Mouse (Mus musculus) forebrain, postnatal 0 days (tissue): ENCODE data around the gene Ywhae. TPM values are rescaled to one million over a fixed set of nuclear protein-coding genes. Genes with fewer than 3 reads are reported as not detected.
"Not testable (repeated sequence)": the region's sequence is repeated elsewhere in the genome, so short reads cannot be mapped to it uniquely, and the experiment has no call there.

Experiments used
- ATAC-seq: fragments of 200-750 bp; cut with Nextera tagmentation; 2 replicates; pipeline ENCODE4 v1.8.0; 2017; ENCODE audit warnings: mild to moderate bottlenecking, moderate library complexity
- DNase-seq: peaks from one replicate; pipeline ENCODE4 v3.0.0-alpha.2; 2015
- H3K27ac ChIP-seq: fragments of 300-500 bp; sonication (generic); 2 replicates; pipeline ENCODE4 v1.5.1; 2014; ENCODE audit warnings: low read depth, mild to moderate bottlenecking, antibody characterized with exemption, low read length, moderate library complexity, mixed read lengths
- H3K27me3 ChIP-seq: fragments of 300-500 bp; sonication (generic); 2 replicates; pipeline ENCODE4 v1.6.1; 2014; ENCODE audit warnings: mild to moderate bottlenecking, low read length, mixed read lengths; ENCODE audit not compliant: insufficient read depth
- H3K36me3 ChIP-seq: fragments of 300-500 bp; sonication (generic); 2 replicates; pipeline ENCODE4 v1.6.1; 2014; ENCODE audit warnings: mild to moderate bottlenecking, moderate library complexity; ENCODE audit not compliant: insufficient read depth
- H3K4me1 ChIP-seq: fragments of 300-500 bp; sonication (generic); 2 replicates; pipeline ENCODE4 v1.6.1; 2014; ENCODE audit warnings: antibody characterized with exemption; ENCODE audit not compliant: insufficient read depth
- H3K4me2 ChIP-seq: fragments of 300-500 bp; sonication (generic); 2 replicates; pipeline ENCODE4 v1.6.1; 2014; ENCODE audit warnings: low read depth, mild to moderate bottlenecking, moderate library complexity
- H3K4me3 ChIP-seq: fragments of 300-500 bp; sonication (generic); 2 replicates; pipeline ENCODE4 v1.5.1; 2014; ENCODE audit warnings: low read depth, low read length, mixed read lengths
- H3K9ac ChIP-seq: fragments of 300-500 bp; sonication (generic); 2 replicates; pipeline ENCODE4 v1.6.1; 2014; ENCODE audit warnings: mild to moderate bottlenecking
- H3K9me3 ChIP-seq: fragments of 300-500 bp; sonication (generic); 2 replicates; pipeline ENCODE4 v1.6.1; 2016; ENCODE audit warnings: low read length
- CTCF ChIP-seq: sonication (generic); IDR thresholded peaks from 2 replicates; pipeline ENCODE4 v1.5.1; 2016; ENCODE audit warnings: antibody characterized with exemption, control low read depth, low read depth
- WGBS: fragments of 180-500 bp; shearing (Covaris S2); extraction: QIAGEN DNeasy Blood & Tissue Kit; methylation state at CpG from one replicate; pipeline ENCODE4 v1.1.7; 2014; 5-methylcytosine and 5-hydroxymethylcytosine counted together
- polyA plus RNA-seq: library from polyadenylated mRNA; unstranded; fragments of >200 nt; fragmentation: Nextera tagmentation; extraction: Ambion mirVana; gene quantifications from 2 replicates; pipeline ENCODE4 v1.2.1, GENCODE M21; 2015
- total RNA-seq: library from RNA; depleted of rRNA; stranded (reverse); fragments of >200 nt; gene quantifications from 2 replicates; pipeline ENCODE4 v1.2.3, GENCODE M21; 2014

Ywhae gene
- total and polyA plus RNA-seq, 2 experiments from 2014 or later, result 309 to 1,700 TPM

DNA sequence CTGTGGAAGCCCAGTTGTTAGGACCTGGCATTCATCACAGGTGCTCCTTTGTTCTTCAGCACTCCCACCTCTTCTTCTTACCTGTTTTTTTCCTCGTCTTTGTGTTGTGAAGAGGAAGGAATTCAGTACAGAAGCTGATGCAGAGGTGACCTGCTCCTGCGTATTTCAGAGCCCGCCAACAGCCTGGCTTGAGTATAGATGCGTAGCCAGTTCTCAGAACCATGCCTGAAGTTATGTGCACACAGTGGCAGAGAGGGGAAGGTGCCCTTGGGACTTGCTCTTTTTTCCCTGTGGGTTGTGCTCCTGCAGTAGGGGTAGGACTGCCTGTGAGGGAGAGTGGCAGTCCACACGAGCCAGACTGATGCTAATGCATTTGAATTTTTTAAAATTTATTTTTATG, 39.1 kb upstream of the Ywhae start:
- H3K36me3 ChIP-seq, result peaks cover 32% of the 10 kb centered on the region
- no peak overlapping the region for H3K4me3 ChIP-seq
- no peak overlapping the region for H3K27ac ChIP-seq
- H3K9ac ChIP-seq, result no peak overlapping the region
- no peaks in the 10 kb centered on the region for H3K27me3 ChIP-seq
- no peaks in the 10 kb centered on the region for H3K9me3 ChIP-seq
- no peak for DNase-seq
- no peak for TF ChIP-seq CTCF
- H3K4me2 ChIP-seq, result no peak overlapping the region
- ATAC-seq, result no peak
- WGBS, result 96% methylated on average over 5 of the region's 5 CpGs
- no peaks in the 10 kb centered on the region for H3K4me1 ChIP-seq

- not testable (repeated sequence) for H3K27ac ChIP-seq, H3K4me1 ChIP-seq, H3K4me3 ChIP-seq, H3K4me2 ChIP-seq, ATAC-seq, H3K27me3 ChIP-seq, H3K9me3 ChIP-seq, H3K9ac ChIP-seq, DNase-seq
- 94% methylated on average over 3 of the region's 3 CpGs for WGBS
- peaks cover 49% of the 10 kb centered on the region for H3K36me3 ChIP-seq
Observed at GRCm38 (mm10) chr11:75697464-75697863, 35.2 kb upstream of the Ywhae start.

- no peak for ATAC-seq
- peaks cover 53% of the 10 kb centered on the region for H3K36me3 ChIP-seq
- WGBS, result 94% methylated on average over 5 of the region's 5 CpGs
Observed at GRCm38 (mm10) chr11:75700557-75700956, 32.1 kb upstream of the Ywhae start.

DNA sequence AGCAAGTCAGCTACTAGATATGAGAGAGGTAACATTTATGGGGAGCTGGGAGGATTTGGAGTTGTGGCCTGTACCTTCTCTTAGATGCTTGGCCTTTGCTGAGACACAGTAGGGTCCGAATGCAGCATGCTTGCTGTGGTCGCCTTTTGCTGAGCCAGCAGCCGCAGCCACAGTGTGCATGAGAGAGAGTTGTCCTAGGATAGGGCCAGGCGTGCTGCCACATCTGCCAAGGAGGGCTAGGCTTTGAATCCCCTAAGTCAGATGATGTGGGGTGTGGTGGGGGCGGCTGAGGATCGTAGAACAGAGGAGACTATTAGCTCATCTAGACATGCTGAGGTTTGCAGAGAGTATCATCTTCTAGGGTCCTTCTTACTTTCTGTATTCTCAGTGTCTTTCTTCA, 29.9 kb upstream of the Ywhae start:
- H3K9ac ChIP-seq, result no peak overlapping the region
- no peaks in the 10 kb centered on the region for H3K4me1 ChIP-seq
- ATAC-seq (no peak), DNase-seq (no peak)
- peaks cover 56% of the 10 kb centered on the region for H3K36me3 ChIP-seq
- H3K27me3 ChIP-seq, result no peaks in the 10 kb centered on the region
- no peak overlapping the region for H3K27ac ChIP-seq
- TF ChIP-seq CTCF, result no peak
- H3K9me3 ChIP-seq, result no peaks in the 10 kb centered on the region
- WGBS, result 96% methylated on average over 6 of the region's 6 CpGs
- H3K4me3 ChIP-seq, result no peak overlapping the region
- no peak overlapping the region for H3K4me2 ChIP-seq

More at GRCm38 (mm10) chr11:75700557-75700956, 32.1 kb upstream of the Ywhae start:
- no peak overlapping the region for H3K27ac ChIP-seq
- no peaks in the 10 kb centered on the region for H3K9me3 ChIP-seq
- peak; percentile 15; the same call in 1 of the 2 replicates for TF ChIP-seq CTCF
- no peak overlapping the region for H3K4me2 ChIP-seq
- no peak for DNase-seq
- no peaks in the 10 kb centered on the region for H3K4me1 ChIP-seq
- no peaks in the 10 kb centered on the region for H3K27me3 ChIP-seq
- no peak overlapping the region for H3K4me3 ChIP-seq
- no peak overlapping the region for H3K9ac ChIP-seq

DNA sequence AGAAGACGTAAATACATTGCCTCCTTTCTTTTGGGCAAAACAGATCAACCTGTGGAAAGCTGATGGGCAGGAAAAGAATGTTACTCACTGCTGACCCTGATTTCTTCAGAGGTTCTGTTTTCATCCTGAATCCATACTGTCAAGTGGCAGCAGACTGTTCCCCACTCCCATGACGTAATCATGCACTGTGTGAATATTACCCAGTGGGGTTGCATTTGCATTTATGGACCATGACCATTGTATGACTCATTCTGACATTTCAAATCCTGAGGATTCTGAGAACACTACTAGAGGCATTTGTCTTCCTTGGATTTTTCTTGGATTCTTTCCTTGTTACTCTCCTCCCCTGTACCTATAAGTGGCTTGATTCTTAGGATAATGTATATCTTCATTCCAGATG, 28.9 kb upstream of the Ywhae start:
- peaks cover 48% of the 10 kb centered on the region for H3K36me3 ChIP-seq

DNA sequence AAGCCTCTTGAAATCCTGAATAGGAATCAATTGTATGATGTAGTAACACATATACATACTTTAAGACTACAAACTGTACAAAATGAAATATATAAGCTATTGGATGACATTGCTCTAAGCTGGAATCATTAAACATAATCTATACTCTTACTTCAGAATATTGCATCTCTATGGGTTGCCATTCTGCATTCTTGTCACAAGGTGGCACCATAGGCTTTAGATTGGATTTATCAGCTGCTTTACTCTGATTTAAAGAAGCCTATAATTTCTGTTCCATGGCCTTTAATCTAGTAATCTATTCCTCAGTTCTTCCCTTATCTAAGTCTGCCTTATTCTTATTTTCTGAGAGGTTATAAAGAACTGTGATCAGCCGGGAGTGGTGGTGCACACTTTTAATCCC, 18.7 kb upstream of the Ywhae start:
- H3K27ac ChIP-seq, result no peak overlapping the region
- peak; percentile 65 for TF ChIP-seq CTCF
- no peak overlapping the region for H3K4me3 ChIP-seq
- ATAC-seq (no peak), DNase-seq (peak; percentile 42)
- no peaks in the 10 kb centered on the region for H3K27me3 ChIP-seq
- no peaks in the 10 kb centered on the region for H3K36me3 ChIP-seq
- H3K4me1 ChIP-seq, result no peaks in the 10 kb centered on the region
- no peak overlapping the region for H3K9ac ChIP-seq
- WGBS, result 95% methylated on average over 1 of the region's 1 CpGs
- H3K9me3 ChIP-seq, result no peaks in the 10 kb centered on the region
- H3K4me2 ChIP-seq, result no peak overlapping the region

More for the DNA sequence above, 28.9 kb upstream of the Ywhae start:
- no peak overlapping the region for H3K4me3 ChIP-seq
- DNase-seq, result no peak
- no peaks in the 10 kb centered on the region for H3K4me1 ChIP-seq
- WGBS, result 82% methylated on average over 2 of the region's 2 CpGs
- H3K9ac ChIP-seq, result no peak overlapping the region
- no peak for TF ChIP-seq CTCF
- no peak for ATAC-seq
- H3K27me3 ChIP-seq, result no peaks in the 10 kb centered on the region
- H3K4me2 ChIP-seq, result no peak overlapping the region
- no peaks in the 10 kb centered on the region for H3K9me3 ChIP-seq
- no peak overlapping the region for H3K27ac ChIP-seq

- WGBS, result 20% methylated on average over 12 of the region's 12 CpGs
- Histone ChIP-seq H3K9me3 (no peaks in the 10 kb centered on the region), H3K27ac (no peak overlapping the region), H3K27me3 (no peaks in the 10 kb centered on the region), H3K36me3 (no peaks in the 10 kb centered on the region), H3K4me3 (no peak overlapping the region), H3K4me2 (no peak overlapping the region), H3K9ac (no peak overlapping the region), H3K4me1 (no peaks in the 10 kb centered on the region)
- TF ChIP-seq CTCF, result no peak
- ATAC-seq (no peak), DNase-seq (no peak)
Observed at GRCm38 (mm10) chr11:75715556-75715955, 17.1 kb upstream of the Ywhae start.
